Mouse (Mus musculus): ENCODE measurements at regions not wholly inside any gene's neighbourhood (a gene's known extent, or its start where the extent isn't known, plus 50 kb on each side); places are given as distances from the start of the nearest gene placed in this dataset.

DNA sequence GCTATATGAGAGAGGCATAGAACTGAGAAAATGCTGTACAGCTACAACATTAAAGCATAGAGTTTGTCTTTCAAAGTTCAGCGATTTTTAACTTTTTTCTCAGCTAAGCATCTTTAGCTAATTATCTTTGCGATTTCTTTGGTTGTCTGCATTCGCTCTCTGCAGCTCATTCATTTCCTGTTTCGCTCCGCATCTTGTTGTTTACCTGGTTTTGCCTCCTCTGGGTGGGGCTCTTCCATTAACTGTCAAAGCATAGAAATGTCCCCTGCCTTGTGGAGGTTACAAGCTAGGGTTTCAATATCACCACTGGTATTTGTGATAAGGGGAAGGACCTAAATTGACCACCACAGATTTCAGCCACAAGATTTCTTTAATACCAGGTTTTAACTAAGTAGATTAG, 115.5 kb upstream of the Atp1b1 start:
- H3K27me3 ChIP-seq (ENCODE audit: control insufficient read depth, insufficient read depth, low read length): no peaks in the 10 kb centered on the region
- DNase-seq (ENCODE audit: low spot score): no peak
- WGBS: 82% methylated on average over 5 of the region's 5 CpGs
- H3K4me3 ChIP-seq (ENCODE audit: low read depth, low read length): no peak overlapping the region
- no peak overlapping the region for H3K4me2 ChIP-seq (ENCODE audit: low read depth, low read length, severe bottlenecking)
- no peaks in the 10 kb centered on the region for H3K36me3 ChIP-seq (ENCODE audit: control insufficient read depth, insufficient read depth, low read length)
- no peak overlapping the region for H3K9ac ChIP-seq (ENCODE audit: low read length)
- ATAC-seq (replicated peaks; ENCODE audit: low FRiP score): no peak
- H3K27ac ChIP-seq (ENCODE audit: low read depth, low read length): no peak overlapping the region
- H3K9me3 ChIP-seq (ENCODE audit: control insufficient read depth, low read length): no peaks in the 10 kb centered on the region
- no peaks in the 10 kb centered on the region; the same call in 1 of the 2 replicates for H3K4me1 ChIP-seq (replicated peaks; ENCODE audit: control insufficient read depth, insufficient read depth, low read length)

DNA sequence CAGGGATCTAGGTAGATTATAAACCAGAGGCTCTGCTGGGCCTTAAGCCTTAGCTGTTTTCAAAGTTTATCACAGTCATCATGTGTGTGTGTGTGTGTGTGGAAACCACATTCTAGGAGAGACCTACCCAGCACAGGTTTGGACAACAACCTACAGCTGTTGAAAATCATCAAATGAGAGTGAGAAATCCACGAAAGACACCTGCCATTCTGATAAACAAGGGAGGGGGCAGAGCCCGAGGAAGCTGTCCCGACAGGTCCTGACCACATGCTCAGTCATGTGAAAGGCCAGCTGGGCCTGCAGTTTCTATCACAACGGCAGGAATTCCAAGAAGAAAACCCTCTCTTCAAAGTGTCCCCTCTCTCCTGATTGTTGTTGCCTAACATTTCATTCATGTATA, 114.0 kb upstream of the Atp1b1 start:
- Histone ChIP-seq H3K9me3 (ENCODE audit: control insufficient read depth, low read length) (no peaks in the 10 kb centered on the region), H3K27me3 (ENCODE audit: control insufficient read depth, insufficient read depth, low read length) (no peaks in the 10 kb centered on the region), H3K36me3 (ENCODE audit: control insufficient read depth, insufficient read depth, low read length) (no peaks in the 10 kb centered on the region), H3K9ac (ENCODE audit: low read length) (no peak overlapping the region), H3K4me2 (ENCODE audit: low read depth, low read length, severe bottlenecking) (no peak overlapping the region), H3K4me1 (replicated peaks; ENCODE audit: control insufficient read depth, insufficient read depth, low read length) (no peaks in the 10 kb centered on the region; the same call in 1 of the 2 replicates), H3K4me3 (ENCODE audit: low read depth, low read length) (no peak overlapping the region), H3K27ac (ENCODE audit: low read depth, low read length) (no peak overlapping the region)
- no peak for ATAC-seq (replicated peaks; ENCODE audit: low FRiP score)
- no peak for DNase-seq (ENCODE audit: low spot score)
- 69% methylated on average over 4 of the region's 4 CpGs for WGBS

DNA sequence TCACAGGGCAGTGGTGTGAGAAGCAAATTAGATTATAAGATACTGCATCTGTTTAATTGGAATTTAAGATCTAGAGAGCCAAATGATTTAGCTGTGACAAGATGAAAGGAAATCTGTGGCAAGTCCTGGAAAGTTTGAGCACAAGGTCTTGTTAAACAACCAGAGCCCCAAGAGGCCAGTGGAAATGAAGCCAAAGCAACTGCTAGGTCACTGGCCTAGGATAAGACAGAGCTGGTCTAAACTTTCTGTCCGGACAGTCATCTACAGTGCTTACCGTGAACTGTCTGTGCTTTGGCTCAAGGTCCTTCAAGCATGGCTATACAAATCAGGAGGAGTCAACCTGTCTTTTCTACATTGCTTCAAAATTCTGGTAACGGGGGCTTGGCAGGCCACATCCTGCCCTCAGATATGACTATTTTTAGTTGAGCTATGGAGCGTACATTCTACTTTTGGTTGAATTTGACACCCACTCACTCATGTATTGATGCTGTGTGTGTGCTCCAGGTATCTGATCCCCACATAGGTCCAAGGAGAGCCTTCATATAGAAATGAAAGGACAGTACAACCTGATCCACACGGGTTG, 113.4 kb upstream of the Atp1b1 start:
- no peak overlapping the region for H3K4me3 ChIP-seq (ENCODE audit: low read depth, low read length)
- no peaks in the 10 kb centered on the region for H3K9me3 ChIP-seq (ENCODE audit: control insufficient read depth, low read length)
- no peaks in the 10 kb centered on the region for H3K36me3 ChIP-seq (ENCODE audit: control insufficient read depth, insufficient read depth, low read length)
- 91% methylated on average over 5 of the region's 5 CpGs for WGBS
- H3K4me1 ChIP-seq (replicated peaks; ENCODE audit: control insufficient read depth, insufficient read depth, low read length): no peaks in the 10 kb centered on the region; the same call in 1 of the 2 replicates
- no peaks in the 10 kb centered on the region for H3K27me3 ChIP-seq (ENCODE audit: control insufficient read depth, insufficient read depth, low read length)
- H3K27ac ChIP-seq (ENCODE audit: low read depth, low read length): no peak overlapping the region
- ATAC-seq (replicated peaks; ENCODE audit: low FRiP score) (no peak), DNase-seq (ENCODE audit: low spot score) (no peak)
- no peak overlapping the region for H3K4me2 ChIP-seq (ENCODE audit: low read depth, low read length, severe bottlenecking)
- no peak overlapping the region for H3K9ac ChIP-seq (ENCODE audit: low read length)

GRCm38 (mm10) chr1:164564847-164565246, 106.7 kb upstream of the Atp1b1 start:
- WGBS: 86% methylated on average over 6 of the region's 6 CpGs
- Histone ChIP-seq H3K9me3 (ENCODE audit: control insufficient read depth, low read length) (no peaks in the 10 kb centered on the region), H3K27me3 (ENCODE audit: control insufficient read depth, insufficient read depth, low read length) (no peaks in the 10 kb centered on the region), H3K4me1 (replicated peaks; ENCODE audit: control insufficient read depth, insufficient read depth, low read length) (no peaks in the 10 kb centered on the region), H3K4me3 (ENCODE audit: low read depth, low read length) (no peak overlapping the region), H3K4me2 (ENCODE audit: low read depth, low read length, severe bottlenecking) (no peak overlapping the region), H3K27ac (ENCODE audit: low read depth, low read length) (no peak overlapping the region), H3K9ac (ENCODE audit: low read length) (no peak overlapping the region), H3K36me3 (ENCODE audit: control insufficient read depth, insufficient read depth, low read length) (no peaks in the 10 kb centered on the region)
- no peak for DNase-seq (ENCODE audit: low spot score)
- ATAC-seq (replicated peaks; ENCODE audit: low FRiP score): no peak

- Histone ChIP-seq H3K27ac (ENCODE audit: low read depth, low read length) (no peak overlapping the region), H3K4me3 (ENCODE audit: low read depth, low read length) (no peak overlapping the region), H3K27me3 (ENCODE audit: control insufficient read depth, insufficient read depth, low read length) (no peaks in the 10 kb centered on the region), H3K9ac (ENCODE audit: low read length) (no peak overlapping the region), H3K4me2 (ENCODE audit: low read depth, low read length, severe bottlenecking) (no peak overlapping the region), H3K36me3 (ENCODE audit: control insufficient read depth, insufficient read depth, low read length) (no peaks in the 10 kb centered on the region), H3K4me1 (replicated peaks; ENCODE audit: control insufficient read depth, insufficient read depth, low read length) (no peaks in the 10 kb centered on the region), H3K9me3 (ENCODE audit: control insufficient read depth, low read length) (no peaks in the 10 kb centered on the region)
- WGBS: 92% methylated on average over 4 of the region's 4 CpGs
- ATAC-seq (replicated peaks; ENCODE audit: low FRiP score) (no peak), DNase-seq (ENCODE audit: low spot score) (no peak)
Measured at GRCm38 (mm10) chr1:164559546-164560228, 101.5 kb upstream of the Atp1b1 start.

GRCm38 (mm10) chr1:164552658-164553057, 94.5 kb upstream of the Atp1b1 start:
- 73% methylated on average over 4 of the region's 4 CpGs for WGBS
- Histone ChIP-seq H3K27me3 (ENCODE audit: control insufficient read depth, insufficient read depth, low read length) (no peaks in the 10 kb centered on the region), H3K4me2 (ENCODE audit: low read depth, low read length, severe bottlenecking) (no peak overlapping the region), H3K9ac (ENCODE audit: low read length) (no peak overlapping the region), H3K9me3 (ENCODE audit: control insufficient read depth, low read length) (no peaks in the 10 kb centered on the region), H3K4me3 (ENCODE audit: low read depth, low read length) (no peak overlapping the region), H3K27ac (ENCODE audit: low read depth, low read length) (no peak overlapping the region), H3K4me1 (replicated peaks; ENCODE audit: control insufficient read depth, insufficient read depth, low read length) (no peaks in the 10 kb centered on the region), H3K36me3 (ENCODE audit: control insufficient read depth, insufficient read depth, low read length) (no peaks in the 10 kb centered on the region)
- no peak for DNase-seq (ENCODE audit: low spot score)
- ATAC-seq (replicated peaks; ENCODE audit: low FRiP score): no peak

DNA sequence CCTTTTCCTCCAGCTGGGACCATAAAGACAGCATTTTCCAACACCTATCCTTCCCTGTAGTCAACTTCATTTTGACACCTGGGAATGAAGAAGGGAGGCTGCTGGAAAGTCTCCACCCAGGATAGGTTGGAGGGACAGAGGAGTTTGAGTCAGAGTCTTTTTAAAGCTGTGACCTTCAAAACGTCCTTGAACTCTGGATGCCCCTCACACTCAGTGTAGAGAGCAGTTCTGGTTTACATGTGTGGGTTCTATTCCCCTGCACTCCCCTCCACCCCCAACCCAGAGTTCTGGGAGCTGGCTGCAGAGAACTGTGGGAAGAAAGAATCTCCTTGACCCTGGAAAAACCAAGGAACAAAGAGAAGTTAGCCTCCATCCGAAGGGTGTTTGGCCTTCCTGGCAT, 92.9 kb upstream of the Atp1b1 start:
- H3K9ac ChIP-seq (ENCODE audit: low read length): no peak overlapping the region
- no peak overlapping the region for H3K4me3 ChIP-seq (ENCODE audit: low read depth, low read length)
- WGBS: 71% methylated on average over 2 of the region's 2 CpGs
- DNase-seq (ENCODE audit: low spot score) (no peak), ATAC-seq (replicated peaks; ENCODE audit: low FRiP score) (no peak)
- no peak overlapping the region for H3K4me2 ChIP-seq (ENCODE audit: low read depth, low read length, severe bottlenecking)
- H3K27me3 ChIP-seq (ENCODE audit: control insufficient read depth, insufficient read depth, low read length): no peaks in the 10 kb centered on the region
- H3K9me3 ChIP-seq (ENCODE audit: control insufficient read depth, low read length): no peaks in the 10 kb centered on the region
- H3K27ac ChIP-seq (ENCODE audit: low read depth, low read length): no peak overlapping the region
- H3K4me1 ChIP-seq (replicated peaks; ENCODE audit: control insufficient read depth, insufficient read depth, low read length): no peaks in the 10 kb centered on the region
- no peaks in the 10 kb centered on the region for H3K36me3 ChIP-seq (ENCODE audit: control insufficient read depth, insufficient read depth, low read length)

- H3K27me3 ChIP-seq (ENCODE audit: control insufficient read depth, insufficient read depth, low read length): no peaks in the 10 kb centered on the region
- no peaks in the 10 kb centered on the region for H3K9me3 ChIP-seq (ENCODE audit: control insufficient read depth, low read length)
- H3K27ac ChIP-seq (ENCODE audit: low read depth, low read length): no peak overlapping the region
- ATAC-seq (replicated peaks; ENCODE audit: low FRiP score) (no peak), DNase-seq (ENCODE audit: low spot score) (no peak)
- no peaks in the 10 kb centered on the region for H3K4me1 ChIP-seq (replicated peaks; ENCODE audit: control insufficient read depth, insufficient read depth, low read length)
- no peak overlapping the region for H3K4me2 ChIP-seq (ENCODE audit: low read depth, low read length, severe bottlenecking)
- H3K36me3 ChIP-seq (ENCODE audit: control insufficient read depth, insufficient read depth, low read length): no peaks in the 10 kb centered on the region
- H3K9ac ChIP-seq (ENCODE audit: low read length): no peak overlapping the region
- no peak overlapping the region for H3K4me3 ChIP-seq (ENCODE audit: low read depth, low read length)
- WGBS: 80% methylated on average over 3 of the region's 3 CpGs
Measured at GRCm38 (mm10) chr1:164550596-164550995, 92.4 kb upstream of the Atp1b1 start.

- Histone ChIP-seq H3K9me3 (ENCODE audit: control insufficient read depth, low read length) (no peaks in the 10 kb centered on the region), H3K4me1 (replicated peaks; ENCODE audit: control insufficient read depth, insufficient read depth, low read length) (no peaks in the 10 kb centered on the region), H3K4me2 (ENCODE audit: low read depth, low read length, severe bottlenecking) (no peak overlapping the region), H3K27ac (ENCODE audit: low read depth, low read length) (no peak overlapping the region), H3K9ac (ENCODE audit: low read length) (no peak overlapping the region), H3K27me3 (ENCODE audit: control insufficient read depth, insufficient read depth, low read length) (no peaks in the 10 kb centered on the region), H3K36me3 (ENCODE audit: control insufficient read depth, insufficient read depth, low read length) (no peaks in the 10 kb centered on the region), H3K4me3 (ENCODE audit: low read depth, low read length) (no peak overlapping the region)
- WGBS: 78% methylated on average over 8 of the region's 8 CpGs
- DNase-seq (ENCODE audit: low spot score) (no peak), ATAC-seq (replicated peaks; ENCODE audit: low FRiP score) (no peak)
Measured at GRCm38 (mm10) chr1:164548071-164548470, 89.9 kb upstream of the Atp1b1 start.

Measured in forebrain, embryonic 11.5 days (tissue).